Mouse (Mus musculus): ENCODE measurements around the gene Trmt112.

Gene Trmt112

DNA sequence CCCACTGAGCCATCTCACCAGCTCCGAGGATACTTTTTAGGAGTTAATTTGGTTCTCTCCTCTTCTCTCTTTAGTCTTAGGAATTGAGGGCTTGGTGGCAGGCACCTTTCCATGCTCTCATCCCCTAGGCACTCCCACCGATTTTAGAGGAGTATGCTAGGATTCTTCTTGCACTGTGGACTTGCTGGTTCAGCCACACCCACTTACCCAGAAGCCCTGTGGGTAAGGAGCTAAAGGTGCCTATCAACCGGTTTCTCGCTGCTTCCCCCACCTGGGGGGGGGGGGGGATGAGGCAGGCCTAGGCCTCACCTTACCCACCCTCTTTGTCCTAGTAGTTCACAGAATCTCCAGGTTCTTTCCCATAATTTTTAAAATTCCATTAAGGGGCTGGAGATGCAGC lies 38.2 kb downstream of the Trmt112 start:
- no peak for DNase-seq (ENCODE audit: low spot score in 2 of 2)

DNA sequence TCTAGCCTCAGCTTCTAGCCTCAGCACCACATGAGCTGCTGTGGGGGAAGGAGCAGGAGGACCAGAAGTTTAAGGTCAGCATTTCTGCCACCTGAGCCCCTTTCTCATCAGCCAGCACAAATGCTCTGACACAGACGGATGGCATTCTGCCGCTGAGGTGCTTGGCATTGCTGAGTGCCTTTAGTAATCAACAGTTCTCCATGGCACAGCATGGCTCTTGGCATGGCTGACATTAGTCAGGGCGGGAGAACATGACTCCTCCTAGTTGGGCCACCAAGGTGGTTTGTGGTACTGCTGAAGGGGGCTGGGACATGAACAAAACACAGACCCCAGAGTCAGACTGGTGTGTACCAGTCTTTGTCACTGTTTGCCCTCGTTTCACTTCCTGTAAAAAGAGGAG lies 38.7 kb downstream of the Trmt112 start:
- no peak for DNase-seq (ENCODE audit: low spot score in 2 of 2)

DNA sequence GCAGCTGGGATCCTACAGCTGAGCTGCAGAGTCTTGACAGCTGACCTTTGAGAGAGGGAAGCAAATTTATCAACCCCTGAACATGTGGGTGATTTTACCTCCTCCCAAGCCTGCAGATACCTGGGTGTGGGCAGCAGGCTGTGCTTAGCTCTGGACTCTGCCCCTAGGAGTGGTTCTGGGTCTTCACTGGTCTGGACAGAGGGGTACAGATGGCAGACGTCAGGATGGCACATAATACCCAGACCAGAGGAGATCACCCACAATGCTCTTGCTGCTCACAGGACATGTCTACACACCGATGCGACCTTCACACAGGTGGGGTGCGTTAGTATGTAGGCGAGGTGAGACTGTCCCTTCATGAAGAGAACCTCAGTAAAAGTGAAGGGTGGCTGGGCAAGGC lies 40.0 kb downstream of the Trmt112 start:
- no peak for DNase-seq (ENCODE audit: low spot score in 2 of 2)

DNA sequence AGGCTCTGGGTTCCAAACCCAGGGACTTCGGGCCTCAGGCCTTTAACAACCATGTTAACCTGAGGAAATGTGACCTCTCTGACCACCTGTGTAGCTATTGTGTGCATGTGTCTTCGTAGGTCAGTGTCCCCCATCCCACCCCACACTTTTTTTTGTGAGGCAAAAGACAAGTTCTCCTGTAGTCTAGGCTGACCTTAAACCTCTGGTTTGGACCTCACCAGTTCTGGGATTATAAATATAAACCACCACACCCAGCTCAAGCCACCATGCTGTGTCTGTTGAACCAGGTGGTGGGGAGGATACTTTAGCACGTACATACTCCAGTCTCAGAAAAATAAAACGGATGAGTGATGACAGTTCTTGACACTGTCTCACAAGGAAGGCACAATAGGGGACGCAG lies 40.5 kb downstream of the Trmt112 start:
- no peak for DNase-seq (ENCODE audit: low spot score in 2 of 2)

DNA sequence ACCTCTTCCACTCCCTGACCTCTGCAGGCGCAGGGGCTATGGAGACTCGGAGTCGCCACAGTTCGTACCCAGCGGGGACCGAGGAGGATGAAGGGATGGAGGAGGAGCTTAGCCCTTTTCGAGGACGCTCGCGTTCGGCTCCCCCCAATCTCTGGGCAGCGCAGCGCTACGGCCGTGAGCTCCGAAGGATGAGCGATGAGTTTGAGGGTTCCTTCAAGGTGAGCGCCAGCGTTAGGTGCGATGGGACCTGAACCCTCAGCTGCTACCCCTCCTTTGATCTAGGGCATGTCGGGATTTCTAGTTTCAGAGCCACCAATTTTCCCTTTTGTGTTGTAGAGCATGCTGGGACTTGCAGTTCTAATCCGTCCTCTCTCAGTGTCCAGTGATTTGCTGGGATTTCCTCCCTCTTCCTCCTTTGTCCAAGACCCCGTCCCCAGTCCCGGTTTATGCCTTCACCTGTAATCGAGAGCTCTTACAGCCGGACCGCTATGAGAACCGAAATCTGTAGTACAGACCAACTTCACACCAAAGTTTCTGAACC lies 41.2 kb downstream of the Trmt112 start:
- no peak for DNase-seq (ENCODE audit: low spot score in 2 of 2)

DNA sequence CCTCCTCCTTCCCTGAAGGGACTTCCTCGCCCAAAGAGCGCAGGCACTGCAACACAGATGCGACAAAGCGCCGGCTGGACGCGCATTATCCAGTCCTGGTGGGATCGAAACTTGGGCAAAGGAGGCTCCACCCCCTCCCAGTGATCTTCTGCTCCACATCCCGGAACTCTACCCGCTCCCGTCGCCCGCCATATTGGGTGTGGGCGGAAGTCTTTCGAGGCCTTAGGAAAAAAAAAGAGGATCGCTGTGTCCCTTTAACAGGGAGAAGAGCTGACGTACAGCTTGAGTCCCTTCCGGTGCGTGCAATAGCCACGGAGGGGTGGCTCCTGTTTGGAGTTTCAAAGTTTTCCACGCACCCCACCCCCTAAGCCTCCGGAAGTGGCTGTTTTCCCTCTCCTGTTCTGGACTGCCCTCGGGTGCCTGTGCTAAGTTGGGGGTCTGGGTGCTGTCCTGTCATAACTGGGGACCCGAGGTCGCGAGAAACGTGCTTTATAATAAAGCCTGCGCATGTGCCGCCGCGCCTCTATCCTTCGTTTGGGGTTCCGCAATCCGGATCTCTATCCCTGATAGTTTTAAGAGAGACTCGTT lies 42.0 kb downstream of the Trmt112 start:
- DNase-seq (ENCODE audit: low spot score in 2 of 2), result peak; percentile 57 to 70

DNA sequence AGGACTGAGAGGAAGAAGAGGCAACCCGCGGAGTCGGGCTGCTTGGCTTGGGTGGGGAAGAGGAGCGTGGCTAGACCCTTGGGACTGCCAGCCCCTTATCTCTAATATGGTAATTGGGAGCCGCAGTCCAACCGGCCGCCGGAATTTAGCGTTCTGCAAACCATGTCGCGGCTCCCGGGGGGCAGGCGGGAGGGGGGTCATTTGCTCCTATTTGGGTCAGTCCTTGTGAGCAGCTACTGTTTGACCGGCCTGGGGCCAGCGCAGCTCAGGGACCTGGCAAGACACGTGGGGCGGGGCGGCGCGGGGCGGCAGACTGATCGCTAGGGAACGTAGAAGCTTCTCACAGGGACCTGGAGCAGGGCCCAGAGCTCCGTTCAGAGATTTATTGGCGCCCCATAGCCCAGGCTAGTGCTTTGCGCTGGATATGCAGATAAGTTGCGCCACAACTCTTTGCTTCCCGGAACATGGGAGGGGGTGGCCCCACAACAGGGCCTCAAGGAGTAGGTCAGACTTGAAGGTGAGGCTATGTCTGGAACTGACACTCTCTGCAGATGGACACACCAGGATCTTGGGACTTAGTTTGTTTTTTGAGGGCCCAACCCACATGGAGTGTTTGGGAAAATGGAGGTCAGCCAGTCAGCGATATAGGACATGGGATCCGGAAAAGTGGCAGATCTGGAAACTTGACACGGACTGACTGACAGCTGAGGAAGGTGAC lies 42.7 kb downstream of the Trmt112 start:
- DNase-seq (ENCODE audit: low spot score in 2 of 2), result peak in 1 of 2 experiments; percentile 47

DNA sequence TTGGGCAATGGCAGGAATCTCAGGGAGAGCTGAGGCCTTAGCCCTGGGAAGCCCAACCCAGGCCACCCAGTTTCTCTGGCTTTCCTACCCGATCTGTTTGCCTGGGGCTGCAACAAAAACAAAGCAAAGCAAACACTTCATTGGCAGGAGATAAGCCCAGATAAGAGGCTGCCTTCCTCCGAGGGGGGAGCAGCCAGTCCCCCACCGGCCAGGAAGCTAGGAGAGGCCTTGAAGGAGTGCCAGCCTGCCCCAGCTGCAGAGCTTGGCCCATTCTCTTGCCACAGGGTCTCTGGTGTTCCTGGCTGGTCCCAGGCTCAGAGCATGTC lies 43.2 kb downstream of the Trmt112 start:
- no peak for DNase-seq (ENCODE audit: low spot score in 2 of 2)

DNA sequence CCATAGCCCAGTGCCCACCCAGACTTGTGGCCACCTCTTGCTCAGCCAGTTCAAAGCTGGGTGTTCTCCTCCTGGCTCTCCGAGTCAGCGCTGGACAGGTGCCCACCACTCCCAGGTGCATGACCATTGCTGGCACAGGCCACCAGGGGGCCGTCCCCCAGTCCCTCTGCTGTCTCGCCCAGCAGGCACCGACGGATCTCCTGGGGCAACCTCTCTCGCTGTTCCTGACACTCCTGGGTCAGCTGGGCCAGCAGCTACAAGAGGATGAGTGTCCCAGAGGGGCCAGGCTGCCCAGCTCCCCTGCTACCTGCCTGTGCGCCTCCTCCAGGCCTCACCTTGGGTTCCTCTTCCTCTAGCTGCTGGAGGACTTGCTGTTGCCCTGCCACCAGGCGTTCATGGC lies 44.5 kb downstream of the Trmt112 start:
- DNase-seq (ENCODE audit: low spot score in 2 of 2), result peak in 1 of 2 experiments; percentile 38

DNA sequence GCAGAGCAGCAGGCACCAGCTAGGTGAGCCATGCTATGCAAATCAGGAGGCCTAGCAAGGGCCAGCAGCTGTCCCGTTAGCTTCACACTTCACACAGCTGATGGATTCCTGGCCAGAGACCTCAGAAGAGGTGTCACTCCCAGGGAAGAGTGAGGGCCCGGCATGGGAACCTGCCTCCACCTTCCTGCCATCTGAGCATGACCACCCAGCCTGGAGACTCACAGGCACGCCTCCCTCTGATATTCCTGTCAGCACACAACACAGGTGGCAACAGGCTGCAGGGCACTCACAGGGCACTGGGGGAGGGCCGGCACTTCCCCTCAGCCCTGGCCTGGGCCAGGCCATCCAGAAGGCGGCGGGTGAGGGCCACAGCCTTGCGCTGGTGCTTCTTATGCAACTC lies 45.9 kb downstream of the Trmt112 start:
- DNase-seq (ENCODE audit: low spot score in 2 of 2), result no peak

DNA sequence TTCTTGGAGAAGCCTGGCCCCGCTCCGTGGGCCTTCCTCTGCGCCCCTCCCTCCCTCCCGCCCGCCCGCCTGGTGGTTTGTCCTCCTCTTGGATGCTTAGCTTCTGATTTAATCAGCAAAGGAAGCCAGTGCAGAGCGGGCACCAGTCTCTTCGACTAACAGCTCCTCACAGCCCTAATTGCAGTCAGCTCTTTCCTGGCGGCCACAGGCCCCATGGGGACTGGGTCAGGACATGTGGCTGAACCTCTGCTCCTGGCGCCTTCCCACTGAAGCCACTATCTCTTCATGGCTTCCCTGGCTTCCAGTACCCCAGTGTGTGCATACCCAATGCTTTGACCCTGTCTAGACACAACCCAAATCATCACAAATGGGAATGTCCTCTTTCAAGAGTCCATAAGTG lies 47.0 kb downstream of the Trmt112 start:
- DNase-seq (ENCODE audit: low spot score in 2 of 2), result no peak

Data from spleen, postnatal 14 days (tissue).